Mouse (Mus musculus): Measurements from ENCODE around the gene Harbi1. TPM values are rescaled to one million over a fixed set of nuclear protein-coding genes. Genes with fewer than 3 reads are reported as not detected.

Gene Harbi1
- polyA plus RNA-seq, 2 experiments, result 9.2 to 15.0 TPM

GRCm38 (mm10) chr2:91669326-91669725, 41.3 kb upstream of the Harbi1 start:
- peaks cover 78% of the 10 kb centered on the region for H3K36me3 ChIP-seq (ENCODE audit: control insufficient read depth, insufficient read depth, low read length)
- TF ChIP-seq POLR2A (IDR thresholded peaks at IDR 0.05; ENCODE audit: borderline replicate concordance, extremely low read depth, insufficient read depth, insufficient read length), result no peak

GRCm38 (mm10) chr2:91670038-91670437, 40.6 kb upstream of the Harbi1 start:
- TF ChIP-seq POLR2A (IDR thresholded peaks at IDR 0.05; ENCODE audit: borderline replicate concordance, extremely low read depth, insufficient read depth, insufficient read length), result no peak

More at GRCm38 (mm10) chr2:91669326-91669725, 41.3 kb upstream of the Harbi1 start:
- 90% methylated on average over 8 of the region's 8 CpGs for WGBS
- Histone ChIP-seq H3K4me1 (ENCODE audit: control insufficient read depth, insufficient read depth, low read length) (no peaks in the 10 kb centered on the region), H3K27me3 (ENCODE audit: control insufficient read depth, insufficient read depth, low read length) (no peaks in the 10 kb centered on the region), H3K9ac (ENCODE audit: low read depth, low read length, severe bottlenecking) (no peak overlapping the region), H3K4me3 (replicated peaks; ENCODE audit: low read length) (no peak overlapping the region), H3K9me3 (ENCODE audit: control insufficient read depth, low read length) (no peaks in the 10 kb centered on the region), H3K27ac (replicated peaks; ENCODE audit: low read depth, low read length) (no peak overlapping the region), H3K4me2 (replicated peaks; ENCODE audit: low read depth, low read length, severe bottlenecking) (no peak overlapping the region)
- DNase-seq (ENCODE audit: low spot score), result no peak
- no peak for ATAC-seq (ENCODE audit: low FRiP score, low read depth)

GRCm38 (mm10) chr2:91673587-91673986, 37.1 kb upstream of the Harbi1 start:
- ATAC-seq (ENCODE audit: low FRiP score, low read depth), result no peak
- peaks cover 85% of the 10 kb centered on the region for H3K36me3 ChIP-seq (ENCODE audit: control insufficient read depth, insufficient read depth, low read length)

More at GRCm38 (mm10) chr2:91670038-91670437, 40.6 kb upstream of the Harbi1 start:
- no peak overlapping the region for H3K9ac ChIP-seq (ENCODE audit: low read depth, low read length, severe bottlenecking)
- no peak overlapping the region for H3K4me2 ChIP-seq (replicated peaks; ENCODE audit: low read depth, low read length, severe bottlenecking)
- H3K36me3 ChIP-seq (ENCODE audit: control insufficient read depth, insufficient read depth, low read length), result peaks cover 78% of the 10 kb centered on the region
- ATAC-seq (ENCODE audit: low FRiP score, low read depth) (no peak), DNase-seq (ENCODE audit: low spot score) (no peak)
- no peaks in the 10 kb centered on the region for H3K4me1 ChIP-seq (ENCODE audit: control insufficient read depth, insufficient read depth, low read length)
- no peaks in the 10 kb centered on the region for H3K9me3 ChIP-seq (ENCODE audit: control insufficient read depth, low read length)
- H3K4me3 ChIP-seq (replicated peaks; ENCODE audit: low read length), result no peak overlapping the region
- H3K27me3 ChIP-seq (ENCODE audit: control insufficient read depth, insufficient read depth, low read length), result no peaks in the 10 kb centered on the region
- H3K27ac ChIP-seq (replicated peaks; ENCODE audit: low read depth, low read length), result no peak overlapping the region
- WGBS, result 94% methylated on average over 6 of the region's 6 CpGs

GRCm38 (mm10) chr2:91674895-91675294, 35.8 kb upstream of the Harbi1 start:
- no peak overlapping the region for H3K9ac ChIP-seq (ENCODE audit: low read depth, low read length, severe bottlenecking)
- H3K36me3 ChIP-seq (ENCODE audit: control insufficient read depth, insufficient read depth, low read length), result peaks cover 85% of the 10 kb centered on the region
- H3K9me3 ChIP-seq (ENCODE audit: control insufficient read depth, low read length), result no peaks in the 10 kb centered on the region
- TF ChIP-seq POLR2A (IDR thresholded peaks at IDR 0.05; ENCODE audit: borderline replicate concordance, extremely low read depth, insufficient read depth, insufficient read length), result no peak
- no peaks in the 10 kb centered on the region for H3K4me1 ChIP-seq (ENCODE audit: control insufficient read depth, insufficient read depth, low read length)
- H3K4me2 ChIP-seq (replicated peaks; ENCODE audit: low read depth, low read length, severe bottlenecking), result no peak overlapping the region
- ATAC-seq (ENCODE audit: low FRiP score, low read depth) (no peak; the same call in 1 of the 2 replicates), DNase-seq (ENCODE audit: low spot score) (no peak)
- 89% methylated on average over 5 of the region's 5 CpGs for WGBS
- H3K27ac ChIP-seq (replicated peaks; ENCODE audit: low read depth, low read length), result no peak overlapping the region
- H3K27me3 ChIP-seq (ENCODE audit: control insufficient read depth, insufficient read depth, low read length), result no peaks in the 10 kb centered on the region
- H3K4me3 ChIP-seq (replicated peaks; ENCODE audit: low read length), result no peak overlapping the region

More at GRCm38 (mm10) chr2:91673587-91673986, 37.1 kb upstream of the Harbi1 start:
- no peak for DNase-seq (ENCODE audit: low spot score)
- Histone ChIP-seq H3K27me3 (ENCODE audit: control insufficient read depth, insufficient read depth, low read length) (no peaks in the 10 kb centered on the region), H3K9me3 (ENCODE audit: control insufficient read depth, low read length) (no peaks in the 10 kb centered on the region), H3K4me1 (ENCODE audit: control insufficient read depth, insufficient read depth, low read length) (no peaks in the 10 kb centered on the region), H3K4me2 (replicated peaks; ENCODE audit: low read depth, low read length, severe bottlenecking) (no peak overlapping the region), H3K27ac (replicated peaks; ENCODE audit: low read depth, low read length) (no peak overlapping the region), H3K4me3 (replicated peaks; ENCODE audit: low read length) (no peak overlapping the region), H3K9ac (ENCODE audit: low read depth, low read length, severe bottlenecking) (no peak overlapping the region)
- 72% methylated on average over 2 of the region's 2 CpGs for WGBS
- no peak for TF ChIP-seq POLR2A (IDR thresholded peaks at IDR 0.05; ENCODE audit: borderline replicate concordance, extremely low read depth, insufficient read depth, insufficient read length)

- Histone ChIP-seq H3K36me3 (ENCODE audit: control insufficient read depth, insufficient read depth, low read length) (peaks cover 85% of the 10 kb centered on the region), H3K4me2 (replicated peaks; ENCODE audit: low read depth, low read length, severe bottlenecking) (no peak overlapping the region), H3K27ac (replicated peaks; ENCODE audit: low read depth, low read length) (no peak overlapping the region), H3K27me3 (ENCODE audit: control insufficient read depth, insufficient read depth, low read length) (no peaks in the 10 kb centered on the region), H3K4me1 (ENCODE audit: control insufficient read depth, insufficient read depth, low read length) (no peaks in the 10 kb centered on the region), H3K9me3 (ENCODE audit: control insufficient read depth, low read length) (no peaks in the 10 kb centered on the region), H3K4me3 (replicated peaks; ENCODE audit: low read length) (no peak overlapping the region), H3K9ac (ENCODE audit: low read depth, low read length, severe bottlenecking) (no peak overlapping the region)
- WGBS, result 81% methylated on average over 2 of the region's 2 CpGs
- no peak for ATAC-seq (ENCODE audit: low FRiP score, low read depth)
- DNase-seq (ENCODE audit: low spot score), result no peak
- TF ChIP-seq POLR2A (IDR thresholded peaks at IDR 0.05; ENCODE audit: borderline replicate concordance, extremely low read depth, insufficient read depth, insufficient read length), result no peak
These were observed 34.2 kb upstream of the Harbi1 start for GRCm38 (mm10) chr2:91676420-91676819.

GRCm38 (mm10) chr2:91676961-91677360, 33.7 kb upstream of the Harbi1 start:
- Histone ChIP-seq H3K4me2 (replicated peaks; ENCODE audit: low read depth, low read length, severe bottlenecking) (no peak overlapping the region), H3K36me3 (ENCODE audit: control insufficient read depth, insufficient read depth, low read length) (peaks cover 91% of the 10 kb centered on the region), H3K4me3 (replicated peaks; ENCODE audit: low read length) (no peak overlapping the region), H3K9ac (ENCODE audit: low read depth, low read length, severe bottlenecking) (no peak overlapping the region), H3K4me1 (ENCODE audit: control insufficient read depth, insufficient read depth, low read length) (no peaks in the 10 kb centered on the region), H3K27me3 (ENCODE audit: control insufficient read depth, insufficient read depth, low read length) (no peaks in the 10 kb centered on the region), H3K9me3 (ENCODE audit: control insufficient read depth, low read length) (no peaks in the 10 kb centered on the region), H3K27ac (replicated peaks; ENCODE audit: low read depth, low read length) (no peak overlapping the region)
- DNase-seq (ENCODE audit: low spot score), result no peak
- no peak for ATAC-seq (ENCODE audit: low FRiP score, low read depth)
- TF ChIP-seq POLR2A (IDR thresholded peaks at IDR 0.05; ENCODE audit: borderline replicate concordance, extremely low read depth, insufficient read depth, insufficient read length), result no peak
